Mouse (Mus musculus) forebrain, embryonic 10.5 days (tissue): ENCODE measurements around the gene Blvra. TPM values are rescaled to one million over a fixed set of nuclear protein-coding genes. Genes with fewer than 3 reads are reported as not detected.
A peak's percentile ranks its signal among the peaks of the same experiment; 100 is the strongest.
"Not testable (repeated sequence)": the region's sequence is repeated elsewhere in the genome, so short reads cannot be mapped to it uniquely, and the experiment has no call there.

ENCODE experiments used
- DNase-seq: peaks from one replicate; pipeline ENCODE4 v3.0.0-alpha.2; 2017; ENCODE audit warnings: low spot score; ENCODE audit errors: extremely low spot score
- H3K27ac ChIP-seq: fragments of 300-500 bp; sonication (generic); 2 replicates; pipeline ENCODE4 v1.5.1; 2016; ENCODE audit warnings: mild to moderate bottlenecking
- H3K27me3 ChIP-seq: fragments of 300-500 bp; sonication (generic); 2 replicates; pipeline ENCODE4 v1.6.1; 2016; ENCODE audit warnings: mild to moderate bottlenecking; ENCODE audit not compliant: poor library complexity, severe bottlenecking
- H3K36me3 ChIP-seq: fragments of 300-500 bp; sonication (generic); replicated peaks from 2 replicates; pipeline ENCODE4 v1.6.1; 2016; ENCODE audit warnings: mild to moderate bottlenecking, moderate library complexity
- H3K4me1 ChIP-seq: fragments of 300-500 bp; sonication (generic); 2 replicates; pipeline ENCODE4 v1.6.1; 2016
- H3K4me3 ChIP-seq: fragments of 300-500 bp; sonication (generic); 2 replicates; pipeline ENCODE4 v1.5.1; 2016; ENCODE audit warnings: mild to moderate bottlenecking, moderate library complexity
- H3K9me3 ChIP-seq: fragments of 300-500 bp; sonication (generic); 2 replicates; pipeline ENCODE4 v1.6.1; 2016; ENCODE audit warnings: mild to moderate bottlenecking, moderate library complexity
- WGBS: fragments of 180-500 bp; shearing (Covaris S2); methylation state at CpG from one replicate; pipeline ENCODE4 v1.1.7; 2016; 5-methylcytosine and 5-hydroxymethylcytosine counted together
- polyA plus RNA-seq: library from polyadenylated mRNA; unstranded; fragments of >200 nt; fragmentation: Nextera tagmentation; extraction: Ambion mirVana; gene quantifications from 2 replicates; pipeline ENCODE4 v1.2.1, GENCODE M21; 2016

Blvra gene
- polyA plus RNA-seq, 1 experiment from 2014 or later = 16.9 TPM

DNA sequence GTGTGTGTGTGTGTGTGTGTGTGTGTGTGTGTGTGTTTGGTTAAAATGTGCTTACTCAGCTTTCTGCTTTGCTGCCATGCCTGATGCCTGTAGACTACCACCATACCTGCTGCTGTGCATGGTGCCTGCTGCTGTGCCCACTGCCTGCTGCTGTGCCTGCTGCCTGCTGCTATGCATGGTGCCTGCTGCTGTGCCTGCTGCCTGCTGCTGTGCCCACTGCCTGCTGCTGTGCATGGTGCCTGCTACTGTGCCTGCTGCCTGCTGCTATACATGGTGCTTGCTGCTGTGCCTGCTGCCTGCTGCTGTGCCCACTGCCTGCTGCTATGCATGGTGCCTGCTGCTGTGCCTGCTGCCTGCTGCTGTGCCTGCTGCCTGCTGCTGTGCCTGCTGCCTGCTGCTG, 19.7 kb downstream of the Blvra start:
- H3K36me3 ChIP-seq, H3K27ac ChIP-seq, DNase-seq, H3K4me3 ChIP-seq, H3K9me3 ChIP-seq, H3K4me1 ChIP-seq, H3K27me3 ChIP-seq: not testable (repeated sequence)

GRCm38 (mm10) chr2:127092000-127092399, 21.5 kb downstream of the Blvra start:
- 70% methylated on average over 8 of the region's 8 CpGs for WGBS
- DNase-seq = no peak
- H3K4me1 ChIP-seq = no peaks in the 10 kb centered on the region
- H3K27ac ChIP-seq = no peak overlapping the region
- no peak overlapping the region for H3K4me3 ChIP-seq
- no peaks in the 10 kb centered on the region for H3K9me3 ChIP-seq
- H3K27me3 ChIP-seq = no peaks in the 10 kb centered on the region
- no peaks in the 10 kb centered on the region for H3K36me3 ChIP-seq

DNA sequence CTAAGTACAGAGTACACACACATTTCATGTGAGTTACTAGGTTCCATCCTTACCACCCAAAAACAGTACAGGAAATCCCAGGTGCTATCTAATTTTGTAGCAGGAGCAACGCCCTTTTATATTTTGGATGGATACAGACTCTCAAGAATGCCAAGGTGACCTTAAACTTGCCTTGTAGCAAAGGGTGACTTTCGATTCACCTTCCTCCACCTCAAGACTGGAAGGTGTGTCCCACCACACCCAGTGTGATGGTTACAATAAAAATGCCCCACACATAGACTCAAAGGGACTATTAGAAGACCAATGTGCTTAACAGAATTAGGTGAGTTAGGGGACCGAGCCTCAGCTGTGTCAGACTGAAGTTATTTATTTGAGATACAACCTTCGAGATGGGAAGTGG, 38.5 kb downstream of the Blvra start:
- no peaks in the 10 kb centered on the region for H3K27me3 ChIP-seq
- peaks cover 100% of the 10 kb centered on the region for H3K36me3 ChIP-seq
- no peaks in the 10 kb centered on the region for H3K4me1 ChIP-seq
- H3K4me3 ChIP-seq = no peak overlapping the region
- H3K9me3 ChIP-seq = no peaks in the 10 kb centered on the region
- 95% methylated on average over 4 of the region's 4 CpGs for WGBS
- no peak overlapping the region for H3K27ac ChIP-seq
- no peak for DNase-seq

DNA sequence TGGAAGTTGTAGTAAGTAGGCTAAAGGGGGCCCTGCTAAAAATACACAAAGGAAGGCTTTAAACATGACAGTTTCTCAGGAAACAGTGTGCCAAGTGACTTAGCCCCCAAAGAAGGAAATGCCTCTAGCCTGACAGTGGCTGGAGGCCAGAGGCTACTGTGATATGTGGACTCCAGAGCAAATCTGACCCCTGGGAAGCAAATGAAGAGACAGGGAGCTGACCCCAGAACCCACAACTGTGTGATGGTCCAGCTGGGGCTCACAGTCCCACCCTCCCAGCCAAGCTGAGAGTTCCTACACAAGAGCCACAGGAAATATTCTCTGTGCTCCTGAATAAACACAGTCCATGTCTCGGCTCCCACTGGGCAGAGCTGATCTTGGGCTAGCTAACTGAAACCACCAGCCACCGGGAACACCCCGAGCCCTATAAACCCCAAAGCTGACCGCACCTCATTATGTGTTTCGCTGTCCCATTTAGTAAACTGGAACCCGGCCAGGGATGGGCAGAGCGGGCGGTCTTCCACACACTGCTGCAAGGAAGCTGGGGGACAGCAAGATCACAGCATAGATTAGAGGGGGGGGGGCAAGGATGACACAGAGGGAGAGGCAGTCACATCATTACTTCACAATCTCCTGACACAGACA, 51.2 kb downstream of the Blvra start:
- 92% methylated on average over 8 of the region's 8 CpGs for WGBS
- H3K36me3 ChIP-seq = peaks cover 99% of the 10 kb centered on the region
- no peak overlapping the region for H3K27ac ChIP-seq

GRCm38 (mm10) chr2:127128926-127129325, 58.5 kb downstream of the Blvra start:
- Histone ChIP-seq H3K9me3 (no peaks in the 10 kb centered on the region), H3K27me3 (no peaks in the 10 kb centered on the region), H3K27ac (no peak overlapping the region), H3K4me1 (peaks cover 22% of the 10 kb centered on the region), H3K4me3 (no peak overlapping the region), H3K36me3 (peaks cover 63% of the 10 kb centered on the region)
- no peak for DNase-seq
- WGBS = 94% methylated on average over 5 of the region's 5 CpGs

More for the DNA sequence above, 51.2 kb downstream of the Blvra start:
- no peak for DNase-seq
- H3K27me3 ChIP-seq = no peaks in the 10 kb centered on the region
- H3K4me1 ChIP-seq = no peaks in the 10 kb centered on the region
- no peak overlapping the region for H3K4me3 ChIP-seq
- no peaks in the 10 kb centered on the region for H3K9me3 ChIP-seq

DNA sequence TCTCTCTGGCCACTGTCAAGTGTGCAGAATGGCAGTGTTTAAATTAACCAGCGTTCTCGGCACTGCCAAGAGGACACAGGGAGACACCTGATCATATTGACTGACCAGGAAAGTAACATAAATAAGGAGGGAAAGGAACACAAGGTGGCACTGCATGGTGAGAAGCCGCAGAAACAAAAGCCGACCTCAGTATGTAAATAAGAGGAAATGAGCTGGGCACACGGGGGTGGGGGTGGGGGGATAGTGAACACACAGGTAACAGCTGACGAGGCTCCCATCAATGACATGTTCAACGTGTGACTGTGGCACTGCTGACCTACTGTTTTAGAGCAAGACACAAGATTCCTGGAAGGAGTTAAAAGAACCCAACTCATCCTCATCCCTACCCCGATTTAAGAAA, 60.9 kb downstream of the Blvra start:
- H3K36me3 ChIP-seq = peaks cover 39% of the 10 kb centered on the region
- WGBS = 86% methylated on average over 8 of the region's 8 CpGs
- H3K4me1 ChIP-seq = peaks cover 31% of the 10 kb centered on the region
- H3K9me3 ChIP-seq = no peaks in the 10 kb centered on the region
- H3K27me3 ChIP-seq = no peaks in the 10 kb centered on the region
- H3K4me3 ChIP-seq = peak overlapping the region; percentile 78; the same call in 1 of the 2 replicates
- DNase-seq = no peak
- no peak overlapping the region for H3K27ac ChIP-seq

- H3K27me3 ChIP-seq = no peaks in the 10 kb centered on the region
- 1% methylated on average over 57 of the region's 57 CpGs for WGBS
- no peaks in the 10 kb centered on the region for H3K9me3 ChIP-seq
- peak; percentile 96 for DNase-seq
- H3K4me1 ChIP-seq = peaks cover 43% of the 10 kb centered on the region
- peak within 1 kb of the TSS; percentile 78 for H3K4me3 ChIP-seq
- peaks cover 22% of the 10 kb centered on the region for H3K36me3 ChIP-seq
- H3K27ac ChIP-seq = peak within 1 kb of the TSS; percentile 98
Measured at GRCm38 (mm10) chr2:127133621-127134461, 63.4 kb downstream of the Blvra start, which contains the start of gene Ncaph. TSS of gene Ncaph (minus strand) at chr2:127133954.

- H3K36me3 ChIP-seq = peaks cover 27% of the 10 kb centered on the region
- peaks cover 43% of the 10 kb centered on the region for H3K4me1 ChIP-seq
- not testable (repeated sequence) for H3K27me3 ChIP-seq, H3K4me3 ChIP-seq, H3K27ac ChIP-seq, DNase-seq, H3K9me3 ChIP-seq
- 60% methylated on average over 3 of the region's 3 CpGs for WGBS
Measured at GRCm38 (mm10) chr2:127135255-127135654, 64.8 kb downstream of the Blvra start.

GRCm38 (mm10) chr2:127136979-127137378, 66.5 kb downstream of the Blvra start:
- Histone ChIP-seq H3K4me3 (no peak overlapping the region; the same call in 1 of the 2 replicates), H3K9me3 (peaks cover 3% of the 10 kb centered on the region), H3K27me3 (no peaks in the 10 kb centered on the region), H3K4me1 (peaks cover 36% of the 10 kb centered on the region), H3K27ac (peak overlapping the region; percentile 74), H3K36me3 (peaks cover 35% of the 10 kb centered on the region)
- no peak for DNase-seq
- WGBS = 45% methylated on average over 5 of the region's 5 CpGs

DNA sequence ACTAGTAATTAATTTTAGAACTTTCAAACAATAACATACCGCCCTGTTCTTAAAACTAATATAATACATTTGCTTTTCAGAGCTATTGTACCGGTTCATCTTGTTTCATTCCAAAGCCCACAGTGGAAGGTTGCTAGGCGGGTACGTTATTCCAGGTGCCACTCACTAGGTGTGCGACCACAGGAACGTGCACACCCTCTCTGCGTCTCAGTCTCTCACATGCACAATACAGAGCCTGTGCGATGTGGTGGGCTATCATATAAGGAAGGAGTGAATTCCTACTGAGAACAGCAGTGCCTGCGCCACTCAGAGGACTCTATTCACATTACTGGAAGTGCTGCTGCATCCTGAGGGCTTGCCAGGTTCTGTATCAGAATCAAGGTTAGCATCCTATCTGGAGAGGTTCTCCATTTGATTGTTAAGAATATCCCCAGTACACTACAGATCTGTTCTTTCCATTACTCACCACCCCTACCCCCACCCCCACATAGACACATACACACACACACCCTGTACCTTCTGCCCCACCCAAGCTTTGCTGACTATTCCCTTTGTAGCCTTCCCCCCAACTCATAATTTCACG, 67.5 kb downstream of the Blvra start:
- 87% methylated on average over 10 of the region's 10 CpGs for WGBS
- H3K4me3 ChIP-seq = no peak overlapping the region
- DNase-seq = no peak
- H3K27me3 ChIP-seq = no peaks in the 10 kb centered on the region
- H3K36me3 ChIP-seq = peaks cover 36% of the 10 kb centered on the region
- peaks cover 36% of the 10 kb centered on the region for H3K4me1 ChIP-seq
- H3K9me3 ChIP-seq = peaks cover 3% of the 10 kb centered on the region
- H3K27ac ChIP-seq = 0 out of 2 replicates have a peak overlapping the region, but pooled peaks have one; percentile 74

DNA sequence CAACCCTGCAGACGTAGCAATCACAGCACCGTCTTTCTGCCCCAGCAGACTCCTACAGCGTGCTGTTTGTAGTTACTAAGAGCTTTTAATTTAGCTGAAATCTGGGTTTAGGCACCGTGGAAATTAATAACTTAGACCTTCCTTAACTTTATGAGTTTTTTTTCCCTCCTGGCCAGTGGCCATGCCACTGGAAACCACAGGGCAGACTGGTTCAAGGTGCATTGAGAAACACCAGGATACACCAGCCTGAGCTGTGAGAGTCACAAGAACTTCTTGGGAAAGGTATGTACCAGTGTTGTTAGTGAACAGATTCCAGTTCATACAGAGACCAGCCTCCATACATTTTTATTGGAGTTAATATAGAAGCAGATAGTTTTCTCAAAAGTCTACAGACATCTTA, 68.0 kb downstream of the Blvra start:
- H3K27ac ChIP-seq = no peak overlapping the region
- no peak overlapping the region for H3K4me3 ChIP-seq
- H3K27me3 ChIP-seq = no peaks in the 10 kb centered on the region
- no peak for DNase-seq
- peaks cover 40% of the 10 kb centered on the region for H3K4me1 ChIP-seq
- peaks cover 36% of the 10 kb centered on the region for H3K36me3 ChIP-seq
- 92% methylated on average over 4 of the region's 4 CpGs for WGBS
- peaks cover 3% of the 10 kb centered on the region for H3K9me3 ChIP-seq

DNA sequence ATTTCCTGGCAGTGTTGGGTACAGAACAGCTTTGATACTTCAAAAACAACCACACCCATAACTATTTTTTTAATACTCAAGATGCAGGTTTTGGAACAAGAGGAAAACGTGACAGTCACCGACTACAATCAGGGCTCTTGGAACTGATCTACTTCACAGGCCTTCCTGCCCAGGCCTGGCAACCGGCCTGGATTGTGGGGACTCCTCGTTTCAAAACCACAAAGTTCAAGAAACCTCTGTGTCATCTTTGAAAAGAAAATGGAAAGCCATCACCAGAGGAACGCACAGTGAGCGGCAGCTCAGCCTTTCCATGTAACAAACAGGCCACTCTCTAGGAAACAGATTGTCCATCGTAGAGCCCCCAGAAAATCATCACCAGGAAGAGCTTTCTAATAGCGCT, 68.6 kb downstream of the Blvra start:
- DNase-seq = no peak
- WGBS = 95% methylated on average over 8 of the region's 8 CpGs
- peaks cover 3% of the 10 kb centered on the region for H3K9me3 ChIP-seq
- peaks cover 36% of the 10 kb centered on the region for H3K36me3 ChIP-seq
- peaks cover 5% of the 10 kb centered on the region; the same call in 1 of the 2 replicates for H3K27me3 ChIP-seq
- no peak overlapping the region for H3K27ac ChIP-seq
- peaks cover 43% of the 10 kb centered on the region for H3K4me1 ChIP-seq
- no peak overlapping the region for H3K4me3 ChIP-seq

DNA sequence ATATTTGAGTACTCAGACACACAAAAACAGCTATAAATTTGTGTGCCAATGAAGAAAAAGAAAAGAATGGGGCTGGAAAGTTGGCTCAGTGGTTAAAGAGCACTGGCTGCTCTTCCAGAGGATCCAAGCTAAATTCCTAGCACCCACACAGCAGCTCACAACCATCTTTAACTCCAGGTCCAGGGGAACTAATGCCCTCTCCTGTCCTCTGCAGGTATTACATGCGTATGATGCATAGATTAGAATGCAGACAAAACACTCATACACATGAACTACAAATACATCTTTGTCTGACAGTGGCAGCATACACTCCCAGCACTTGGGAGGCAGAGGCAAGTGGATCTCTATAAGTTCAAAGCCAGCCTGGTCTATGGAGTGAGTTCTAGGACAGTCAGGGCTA, 69.1 kb downstream of the Blvra start:
- peaks cover 36% of the 10 kb centered on the region for H3K36me3 ChIP-seq
- peaks cover 10% of the 10 kb centered on the region; the same call in 1 of the 2 replicates for H3K27me3 ChIP-seq
- peaks cover 3% of the 10 kb centered on the region for H3K9me3 ChIP-seq
- no peak for DNase-seq
- H3K4me3 ChIP-seq = no peak overlapping the region
- no peak overlapping the region for H3K27ac ChIP-seq
- peaks cover 37% of the 10 kb centered on the region for H3K4me1 ChIP-seq
- WGBS = 97% methylated on average over 1 of the region's 1 CpGs
